Mouse (Mus musculus): ENCODE data around the gene Ampd3. TPM values are rescaled to one million over a fixed set of nuclear protein-coding genes. Genes with fewer than 3 reads are reported as not detected.

Ampd3 gene
- total RNA-seq, 2 experiments from 2014 or later, result 13.9 to 14.7 TPM

DNA sequence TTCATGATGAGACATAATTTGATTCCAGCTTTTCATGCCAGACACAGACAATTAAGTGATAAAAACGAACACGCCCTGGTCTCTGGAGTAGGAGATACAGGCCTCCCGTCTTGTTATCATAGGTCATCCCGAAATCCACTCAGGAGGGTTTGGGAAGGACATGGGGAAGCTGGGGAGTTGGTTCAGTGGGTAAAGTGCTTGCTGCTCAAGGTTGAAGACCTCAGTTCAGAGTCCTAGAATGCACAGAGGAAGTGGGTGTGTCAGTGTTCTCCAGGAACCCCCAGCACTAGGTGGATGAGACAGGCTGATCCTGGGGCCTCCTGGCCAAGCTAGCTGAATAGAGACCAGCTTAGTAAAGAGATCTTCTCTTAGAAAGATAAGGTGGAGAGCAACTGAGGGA, 2.9 kb downstream of the Ampd3 start:
- DNase-seq, result no peak

DNA sequence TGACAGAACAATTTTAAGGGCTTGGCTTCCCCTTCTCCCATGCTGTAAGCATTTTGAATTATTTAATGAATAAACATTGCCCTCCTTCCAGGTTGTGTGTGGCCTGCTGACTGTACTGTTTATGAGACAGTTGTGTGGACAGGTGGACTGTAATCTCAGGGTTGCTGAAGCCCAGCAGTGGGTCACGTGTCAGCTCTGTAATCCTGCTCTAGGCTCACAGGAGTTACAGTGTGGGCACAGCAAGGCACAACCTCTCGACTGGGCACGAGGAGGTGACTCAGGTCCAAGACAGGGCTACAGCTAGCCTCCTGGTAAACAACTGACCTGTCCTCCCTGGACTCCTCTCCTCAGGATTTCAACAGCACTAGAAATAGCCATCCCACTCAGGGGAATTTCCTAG, 4.3 kb downstream of the Ampd3 start:
- DNase-seq, result no peak

DNA sequence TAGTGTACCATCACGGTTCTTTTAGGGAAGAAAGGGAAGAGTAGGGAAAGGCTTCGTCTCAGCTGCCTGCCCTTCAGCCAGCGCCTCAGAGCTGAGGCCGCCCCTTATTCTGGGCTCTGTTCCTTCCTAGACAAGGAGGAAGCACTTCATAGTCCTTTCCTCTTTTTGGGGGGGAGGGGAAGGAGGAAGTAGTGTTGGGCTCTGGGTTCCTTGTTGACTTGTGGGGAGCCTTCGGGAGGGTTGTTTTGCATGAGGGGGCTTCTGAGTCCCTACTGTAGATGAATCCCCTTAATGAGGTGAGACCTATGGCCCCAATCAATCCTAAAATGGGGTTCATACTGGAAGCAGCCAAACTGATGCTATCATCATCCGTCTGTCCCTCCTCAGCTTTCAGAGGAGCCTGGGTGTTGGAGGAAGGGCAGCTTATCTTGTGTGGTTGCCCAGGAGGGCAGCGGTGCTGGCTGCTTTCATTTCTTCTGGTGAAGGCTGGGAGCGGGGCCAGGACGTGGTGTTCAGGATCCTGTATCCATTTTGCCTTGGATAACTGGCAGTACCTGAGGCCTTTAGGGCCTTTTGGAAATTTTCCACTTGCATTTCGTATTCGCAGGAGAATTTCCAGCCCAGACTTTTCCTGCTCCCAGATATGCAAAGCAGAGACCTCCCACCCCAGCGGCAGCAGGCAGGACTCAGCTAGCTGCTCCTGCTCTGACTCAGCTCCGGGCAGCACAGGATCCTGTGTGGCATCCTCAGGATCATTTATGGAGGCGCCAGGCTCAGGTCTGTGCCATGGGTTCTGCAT, 5.4 kb downstream of the Ampd3 start:
- peak; percentile 74 to 85 for DNase-seq

DNA sequence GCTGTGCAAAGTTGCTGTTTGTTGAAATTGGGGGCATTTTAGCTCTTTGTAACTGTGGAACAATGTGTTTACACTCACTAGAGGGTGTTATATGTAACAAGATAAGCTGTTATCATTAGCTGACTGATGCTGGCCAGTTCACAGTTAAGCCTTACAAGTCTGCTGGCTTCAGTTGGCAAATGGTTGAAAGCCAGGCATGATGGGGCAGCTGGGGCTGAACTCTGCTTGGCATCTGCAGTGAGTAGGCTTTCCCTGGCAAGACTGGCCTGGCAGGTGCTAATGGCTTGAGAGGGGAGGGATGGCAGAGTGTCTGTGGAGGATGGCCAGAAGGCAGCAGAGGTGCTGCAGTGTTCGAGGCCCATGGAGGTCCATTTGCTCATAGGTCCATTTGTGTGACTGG, 6.1 kb downstream of the Ampd3 start:
- DNase-seq, result peak in 1 of 2 experiments; percentile 40

DNA sequence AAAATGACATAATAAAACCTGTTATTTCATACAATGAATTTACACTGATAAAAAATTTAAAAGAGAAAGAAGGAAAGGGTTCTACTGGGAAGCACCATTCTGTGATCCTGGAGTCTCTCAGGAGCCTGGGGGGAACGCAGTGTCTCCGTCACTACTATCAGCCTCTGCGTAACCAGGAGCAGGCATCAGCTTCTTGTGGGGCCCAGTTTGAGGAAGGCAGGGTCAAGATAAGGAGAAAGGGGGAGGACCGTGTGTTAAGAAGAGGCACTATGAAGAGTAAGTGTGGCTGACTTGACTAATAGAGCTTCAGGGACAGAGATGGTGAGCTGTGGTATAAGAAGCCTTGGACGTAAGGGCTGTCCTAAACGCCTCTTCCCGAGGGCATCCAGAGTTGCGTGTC, 6.7 kb downstream of the Ampd3 start:
- no peak for DNase-seq

DNA sequence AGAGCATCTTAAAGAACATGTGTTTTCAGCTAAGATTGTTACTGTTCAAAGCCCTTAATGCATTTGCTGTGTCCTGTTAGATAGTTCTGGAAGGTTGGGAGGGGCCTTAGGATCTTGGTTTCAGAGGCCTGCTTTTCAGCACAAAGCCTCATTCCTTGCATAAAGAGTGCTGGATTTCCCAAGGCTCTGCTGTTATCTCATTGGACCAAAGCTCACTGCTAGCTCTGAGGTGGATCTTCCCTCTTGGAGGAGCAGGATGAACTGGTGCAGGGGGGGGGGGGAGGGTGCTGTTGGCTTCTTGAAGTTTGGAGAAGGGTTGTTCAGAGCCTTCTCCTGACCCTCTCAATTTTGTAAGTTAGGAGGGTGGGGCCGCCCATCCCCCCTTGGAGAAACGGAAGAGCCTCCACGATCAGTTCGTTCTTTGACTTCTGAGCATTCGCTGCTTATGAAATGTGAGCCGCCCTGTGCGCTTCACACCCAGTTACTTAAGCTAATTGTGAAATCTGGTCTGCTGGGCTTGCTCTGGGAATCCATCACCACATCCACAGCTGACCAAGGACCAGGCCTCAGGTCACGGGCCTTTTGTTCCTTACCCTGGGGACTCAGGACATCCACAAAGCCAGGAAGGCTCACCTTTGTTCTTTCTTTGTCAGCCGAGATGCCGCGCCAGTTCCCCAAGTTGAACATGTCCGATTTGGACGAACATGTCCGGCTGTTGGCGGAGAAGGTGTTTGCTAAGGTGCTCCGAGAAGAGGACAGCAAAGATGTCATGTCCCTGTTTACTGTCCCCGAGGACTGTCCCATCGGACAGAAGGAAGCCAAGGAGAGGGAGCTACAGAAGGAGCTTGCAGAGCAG, 9.4 kb downstream of the Ampd3 start:
- no peak for DNase-seq

DNA sequence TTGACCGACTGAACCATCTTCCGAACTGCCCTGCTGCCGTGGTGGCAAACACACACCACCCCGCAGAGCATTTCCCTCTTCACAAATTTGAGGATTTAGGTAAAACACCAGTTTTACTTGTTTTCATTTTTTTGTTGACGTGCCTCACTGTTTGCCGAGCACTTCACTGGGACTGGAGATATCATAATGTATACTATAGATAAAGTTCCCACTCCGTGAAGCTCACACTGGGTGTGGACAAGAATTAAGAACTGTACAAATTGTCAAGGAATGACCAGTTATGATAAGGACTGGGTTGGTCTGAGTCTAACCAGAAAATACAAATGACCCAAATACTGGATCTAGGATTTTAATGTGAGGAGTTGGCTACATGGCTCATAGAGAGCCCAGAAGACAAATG, 10.9 kb downstream of the Ampd3 start:
- no peak for DNase-seq

DNA sequence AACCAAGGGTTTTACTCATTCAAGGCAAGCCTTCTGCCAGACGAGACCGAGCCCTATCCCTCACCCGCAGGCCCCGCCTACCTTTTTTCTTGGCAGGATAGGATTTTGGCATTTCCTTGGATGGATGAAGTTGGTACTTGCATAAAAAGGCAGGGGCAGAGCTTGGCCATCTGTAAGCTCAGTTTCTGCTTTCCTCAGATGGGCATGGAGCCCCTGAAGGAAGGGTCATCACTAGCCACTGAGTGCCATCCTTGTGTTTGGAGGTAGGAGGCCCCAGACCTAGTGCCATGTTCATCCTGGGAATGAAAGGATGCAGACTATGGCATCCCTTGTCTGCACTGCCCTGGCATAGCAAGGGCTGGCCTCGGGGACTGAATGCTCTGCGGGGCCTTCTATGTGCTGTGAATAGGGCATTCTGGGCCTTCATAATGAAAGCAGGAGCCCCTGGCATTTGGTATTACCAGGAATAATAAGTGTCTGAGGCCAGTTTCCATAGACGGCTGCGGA, 11.7 kb downstream of the Ampd3 start:
- DNase-seq, result peak in 1 of 2 experiments; percentile 37

DNA sequence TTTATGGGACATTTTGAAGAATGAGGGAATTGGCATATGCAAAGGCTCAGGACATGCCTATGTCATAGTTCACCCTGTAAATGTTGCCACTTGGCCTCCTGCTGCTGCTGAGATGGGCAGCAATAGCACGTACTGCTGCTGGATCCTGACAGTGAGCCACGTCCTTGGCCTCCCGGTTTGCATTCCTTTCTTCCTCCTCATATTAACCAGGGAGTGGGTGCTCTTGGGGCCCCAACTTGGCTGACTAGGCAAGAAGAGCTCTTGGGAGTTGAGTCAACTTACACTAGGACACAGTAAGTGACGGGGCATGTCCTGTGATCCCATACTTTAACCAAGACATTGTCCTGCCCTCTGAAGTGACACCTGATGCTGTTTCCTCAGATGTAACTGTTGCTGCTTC, 12.5 kb downstream of the Ampd3 start:
- peak; percentile 59 to 63 for DNase-seq

DNA sequence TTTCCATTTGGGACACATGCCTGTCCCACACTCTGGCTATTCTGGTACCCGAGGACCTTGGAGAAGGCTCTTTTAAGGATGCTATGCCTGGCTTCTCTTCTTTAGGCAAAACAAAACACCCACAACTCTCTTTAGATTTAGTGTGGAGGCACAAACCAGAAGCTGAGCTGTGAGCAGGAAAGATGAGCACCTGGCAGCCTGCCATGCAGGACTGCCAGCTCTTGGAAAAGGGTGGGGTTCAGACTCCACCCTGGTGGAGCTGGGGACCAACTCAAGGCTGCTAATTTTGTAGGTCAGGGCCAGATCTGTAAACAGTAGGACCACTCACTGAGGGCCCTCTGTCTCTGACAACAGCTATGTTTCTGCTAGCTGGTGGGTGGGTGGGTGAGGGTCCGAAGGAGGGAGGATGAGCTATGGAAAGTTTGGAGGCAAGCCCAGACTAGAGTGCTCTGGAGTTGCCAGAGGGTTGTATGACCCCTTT, 13.3 kb downstream of the Ampd3 start:
- DNase-seq, result peak; percentile 49 to 74

DNA sequence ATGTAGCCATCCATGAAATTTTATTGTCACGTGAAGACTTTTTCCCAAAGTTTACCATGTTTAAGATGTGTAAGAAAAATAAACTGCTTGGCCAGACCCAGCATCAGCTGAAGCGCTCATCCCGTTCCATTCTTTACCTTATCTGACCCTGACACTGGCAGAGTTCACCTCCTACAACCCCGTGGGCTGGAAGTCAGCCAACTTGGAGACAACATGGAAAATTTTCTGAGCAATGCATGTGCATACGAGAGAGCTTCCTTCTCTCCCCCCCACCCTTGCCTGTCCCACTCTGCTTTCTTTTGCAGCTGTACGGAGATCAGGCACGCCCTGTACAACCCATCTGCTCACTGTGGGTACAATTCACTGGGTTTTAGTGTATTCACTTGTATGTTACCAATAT, 14.1 kb downstream of the Ampd3 start:
- DNase-seq, result peak in 1 of 2 experiments; percentile 47

DNA sequence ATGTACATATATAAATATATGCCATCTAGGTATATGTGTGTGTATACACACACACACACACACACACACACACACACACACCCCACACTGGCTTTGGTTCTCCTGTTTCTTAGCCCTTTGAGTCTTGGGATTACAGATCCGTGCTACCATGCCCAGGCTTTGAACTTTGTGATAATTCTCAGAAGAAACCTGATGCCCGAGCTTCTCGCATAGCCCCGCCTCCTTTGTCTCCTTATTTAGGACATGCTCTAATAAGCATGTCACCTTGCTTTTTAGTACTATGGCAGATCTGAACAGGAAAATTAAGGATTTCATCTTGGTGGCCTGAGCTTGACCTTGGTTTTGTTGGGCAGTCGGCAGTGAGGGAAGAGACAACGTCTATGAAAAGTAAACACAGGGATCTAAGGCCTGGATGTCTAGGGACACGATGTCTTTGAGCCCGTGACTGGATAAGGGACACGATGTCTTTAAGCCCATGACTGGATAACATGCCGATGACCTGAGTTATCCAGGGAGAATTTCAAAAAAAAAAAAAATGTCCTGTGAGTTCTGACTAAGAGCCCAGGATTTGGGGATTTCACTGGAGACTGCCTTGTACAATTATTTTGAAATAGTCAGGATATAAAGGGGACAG, 15.0 kb downstream of the Ampd3 start:
- peak in 1 of 2 experiments; percentile 28 for DNase-seq

DNA sequence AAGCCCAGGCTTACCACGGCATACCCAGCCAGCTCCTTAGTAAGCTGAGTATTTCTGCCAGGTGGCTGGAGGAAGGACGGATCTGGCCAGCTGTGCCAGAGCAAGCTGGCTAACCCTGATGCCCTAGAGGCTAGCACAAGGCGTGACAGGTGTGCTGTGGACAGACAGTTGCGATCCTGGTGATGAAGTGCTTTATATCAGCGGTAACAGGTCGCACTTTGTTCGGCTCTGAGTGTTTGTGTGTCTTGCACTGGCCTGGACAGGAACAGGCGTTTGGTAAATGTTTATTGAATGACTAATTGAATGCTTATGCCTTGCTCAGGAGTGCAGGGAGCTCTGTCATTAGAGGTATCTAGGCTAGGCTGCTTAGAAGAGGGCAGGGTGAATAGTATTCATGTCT, 17.0 kb downstream of the Ampd3 start:
- DNase-seq, result no peak

DNA sequence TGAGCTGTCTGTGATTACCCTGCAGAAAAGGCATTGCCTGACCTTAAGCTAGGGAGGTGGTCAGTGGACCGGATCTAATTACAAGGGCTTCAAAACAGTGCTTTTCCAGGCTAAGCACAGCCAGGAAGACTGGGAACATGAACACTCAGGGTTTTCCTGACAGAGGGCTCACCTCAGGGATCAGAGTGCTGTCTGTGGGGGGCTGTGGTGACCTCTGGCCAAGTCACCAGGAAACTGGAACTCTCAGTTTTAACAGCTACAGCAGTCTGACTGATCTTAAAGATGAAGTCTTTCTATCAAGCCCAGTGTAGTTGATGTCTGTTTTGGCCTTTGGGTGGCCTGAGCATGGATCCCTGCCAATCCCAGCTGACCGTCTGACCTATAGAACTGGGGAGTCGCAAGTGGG, 17.7 kb downstream of the Ampd3 start:
- DNase-seq, result no peak

DNA sequence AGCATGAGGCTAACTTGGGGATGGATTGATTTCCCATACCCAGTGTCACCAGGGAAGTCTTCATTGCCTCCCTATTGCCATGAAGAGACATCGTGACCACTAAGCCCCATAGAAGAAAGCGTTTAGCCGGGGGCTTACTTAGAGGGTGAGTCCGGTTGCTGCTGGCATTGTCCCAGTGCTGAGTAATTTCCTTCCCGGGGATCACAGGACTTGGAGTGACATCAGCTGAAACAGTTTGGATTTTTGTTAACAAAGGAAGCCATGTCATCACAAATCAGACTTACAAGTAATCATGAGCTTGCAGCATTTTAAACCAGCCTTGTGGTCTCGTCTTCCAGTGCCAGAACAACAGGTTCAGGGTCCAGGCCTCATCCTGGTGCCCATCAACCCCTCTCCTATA, 19.3 kb downstream of the Ampd3 start:
- peak in 1 of 2 experiments; percentile 55 for DNase-seq

DNA sequence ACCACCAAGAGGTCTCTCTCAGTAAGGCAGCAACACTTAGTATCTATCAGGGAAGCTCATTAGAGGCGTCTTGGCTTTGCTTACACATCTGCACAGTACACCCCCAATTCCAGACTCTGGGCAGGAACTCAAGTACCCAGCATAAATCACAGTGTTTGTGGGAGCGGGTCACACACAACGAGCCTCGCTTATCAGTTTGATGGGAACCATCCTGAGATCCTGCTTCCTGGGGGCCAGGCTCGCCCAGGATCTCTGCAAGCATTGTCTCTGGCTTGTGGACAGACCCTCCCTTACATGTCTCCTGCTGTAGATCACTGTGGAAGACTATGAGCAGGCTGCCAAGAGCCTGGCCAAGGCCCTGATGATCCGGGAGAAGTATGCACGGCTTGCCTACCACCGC, 22.9 kb downstream of the Ampd3 start:
- no peak for DNase-seq

DNA sequence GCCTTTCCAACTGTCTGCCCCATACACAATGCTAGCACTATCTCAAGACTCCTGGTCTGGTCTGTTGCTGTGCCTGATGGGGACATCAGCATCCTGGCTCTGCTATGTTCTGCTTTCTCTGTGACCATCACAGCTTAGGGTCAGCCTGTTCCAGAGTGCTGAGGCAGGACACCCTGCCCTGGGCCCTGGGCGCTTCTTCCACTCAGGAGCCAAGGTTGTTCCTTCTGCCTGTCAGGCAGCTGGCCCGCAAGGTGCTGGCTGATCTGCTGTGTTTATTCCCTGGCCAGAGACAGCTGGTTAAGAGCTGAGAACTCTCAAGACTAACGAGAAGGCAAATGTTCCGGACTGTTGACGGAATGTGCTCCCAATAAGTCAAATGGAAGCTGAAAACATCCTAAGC, 24.2 kb downstream of the Ampd3 start:
- no peak for DNase-seq

DNA sequence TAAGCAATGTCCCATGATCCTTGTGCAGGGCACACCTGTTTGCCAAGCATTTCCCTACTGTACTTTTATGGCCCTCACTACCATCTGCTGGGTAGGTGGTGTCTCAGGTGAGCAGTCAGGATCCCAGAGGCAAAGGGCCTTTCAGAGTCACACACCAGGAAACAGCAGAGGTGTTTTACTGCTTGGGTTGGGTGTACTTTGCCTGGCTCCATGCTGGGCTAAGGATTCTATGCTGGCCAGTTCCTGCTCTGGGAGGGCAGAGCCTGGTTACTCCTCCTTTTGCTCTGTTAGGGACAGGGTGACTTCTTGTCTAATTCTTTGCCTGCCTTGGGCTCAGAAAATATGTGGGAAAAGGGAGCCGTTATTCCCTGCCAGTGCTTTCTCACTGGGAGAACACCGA, 24.8 kb downstream of the Ampd3 start:
- no peak for DNase-seq

DNA sequence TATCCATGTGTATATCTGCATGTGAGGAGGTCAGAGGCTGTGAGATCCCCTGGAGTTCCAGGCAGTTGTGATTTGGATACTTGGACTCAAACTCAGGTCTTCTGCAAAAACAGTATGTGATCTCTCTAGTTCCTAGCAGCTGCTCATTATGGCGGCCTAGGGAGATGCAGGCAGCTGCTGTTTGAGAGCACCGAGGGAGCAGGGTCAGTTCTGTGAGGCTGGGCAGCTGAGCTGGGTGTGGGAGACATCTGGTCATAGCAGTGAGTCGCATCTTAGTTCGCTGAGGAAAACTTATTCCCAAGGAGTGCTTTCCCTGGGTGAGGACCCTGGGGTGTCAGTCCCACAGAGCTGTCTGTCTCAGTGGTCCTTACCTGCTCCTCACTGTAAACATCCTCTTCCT, 26.7 kb downstream of the Ampd3 start:
- no peak for DNase-seq

DNA sequence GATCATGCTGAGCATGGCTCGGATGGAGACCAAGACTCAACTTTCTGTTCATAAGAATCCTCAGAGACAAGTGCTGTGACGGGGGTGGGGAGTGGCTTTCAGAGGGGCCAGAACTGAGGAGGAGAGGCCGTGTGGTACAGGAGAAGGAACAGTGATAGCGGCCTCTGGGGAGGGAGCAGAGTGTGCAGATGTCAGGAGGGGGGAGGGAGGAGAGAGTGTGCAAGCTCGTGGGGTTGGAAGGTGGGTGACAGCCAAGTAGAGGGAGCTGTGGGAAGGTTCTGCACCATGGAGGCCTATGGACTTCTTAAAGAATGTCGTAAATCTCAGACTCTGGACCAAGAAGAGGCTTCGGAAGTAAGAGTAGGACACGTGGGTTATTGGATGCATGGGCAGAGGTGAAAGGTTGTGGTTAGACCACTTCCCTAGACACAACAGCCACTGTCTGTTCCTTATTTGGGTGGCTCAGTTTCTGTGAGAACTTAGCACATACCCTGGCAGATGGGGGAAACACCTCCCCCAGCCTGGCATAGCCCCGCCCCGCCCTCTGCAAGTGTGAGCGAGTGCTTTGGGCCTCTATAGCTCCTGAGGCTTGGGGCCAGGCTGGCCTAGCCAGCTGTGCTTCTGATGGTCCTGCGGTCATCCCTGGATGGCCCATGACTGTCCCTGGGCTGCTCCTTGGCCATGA, 28.5 kb downstream of the Ampd3 start:
- no peak for DNase-seq

DNA sequence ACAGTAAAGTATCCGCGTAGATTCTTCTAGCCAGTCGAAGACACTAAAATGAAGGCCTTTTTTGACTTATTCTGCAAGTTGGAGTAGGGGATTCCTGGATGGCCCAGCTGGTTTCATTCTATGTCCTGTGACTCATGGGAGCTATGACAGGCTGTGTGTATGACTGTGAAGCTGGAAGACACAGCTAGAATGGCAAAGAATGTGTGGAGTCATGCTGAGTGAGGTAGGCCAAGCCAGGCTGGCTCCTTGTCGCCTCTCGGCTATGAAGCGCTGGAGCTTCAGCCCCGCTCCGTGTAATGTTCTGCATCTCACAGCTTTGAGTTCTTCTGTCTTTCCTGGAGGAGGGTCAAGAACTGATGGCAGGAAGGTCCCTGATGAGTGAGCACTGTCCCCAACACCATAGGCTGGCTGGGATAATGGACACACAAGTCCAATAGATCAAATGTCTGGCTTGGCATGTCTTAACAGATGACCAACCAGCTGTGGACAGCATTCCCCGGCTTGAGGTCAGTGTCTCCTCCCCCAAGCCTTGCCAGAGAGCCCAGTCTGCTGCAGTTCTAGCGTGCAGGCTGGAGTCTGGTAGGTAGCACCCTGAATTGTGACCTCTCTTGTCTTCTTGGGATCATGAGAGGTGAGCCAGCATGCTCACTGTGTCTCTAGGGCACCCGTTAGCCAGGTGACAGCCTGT, 29.9 kb downstream of the Ampd3 start:
- DNase-seq, result no peak
